Mouse (Mus musculus) embryonic facial prominence, embryonic 10.5 days (tissue): ENCODE data around the gene Mbtps2. TPM values are rescaled to one million over a fixed set of nuclear protein-coding genes. Genes with fewer than 3 reads are reported as not detected.

ENCODE experiments used
- DNase-seq: peaks from one replicate; pipeline ENCODE4 v3.0.0-alpha.2; 2017; ENCODE audit warnings: low spot score
- H3K27ac ChIP-seq: fragments of 300-500 bp; sonication (generic); replicated peaks from 2 replicates; pipeline ENCODE4 v1.5.1; 2016; ENCODE audit warnings: mild to moderate bottlenecking
- H3K27me3 ChIP-seq: fragments of 300-500 bp; sonication (generic); replicated peaks from 2 replicates; pipeline ENCODE4 v1.6.1; 2016; ENCODE audit warnings: low read depth, mild to moderate bottlenecking; ENCODE audit not compliant: poor library complexity, severe bottlenecking
- H3K36me3 ChIP-seq: fragments of 300-500 bp; sonication (generic); replicated peaks from 2 replicates; pipeline ENCODE4 v1.6.1; 2016; ENCODE audit warnings: mild to moderate bottlenecking, moderate library complexity
- H3K4me1 ChIP-seq: fragments of 300-500 bp; sonication (generic); 2 replicates; pipeline ENCODE4 v1.6.1; 2016
- H3K4me3 ChIP-seq: fragments of 300-500 bp; sonication (generic); 2 replicates; pipeline ENCODE4 v1.5.1; 2016; ENCODE audit warnings: mild to moderate bottlenecking, moderate library complexity
- H3K9me3 ChIP-seq: fragments of 300-500 bp; sonication (generic); 2 replicates; pipeline ENCODE4 v1.6.1; 2016; ENCODE audit warnings: mild to moderate bottlenecking
- WGBS: fragments of 180-500 bp; shearing (Covaris S2); methylation state at CpG from one replicate; pipeline ENCODE4 v1.1.7; 2016; 5-methylcytosine and 5-hydroxymethylcytosine counted together
- polyA plus RNA-seq: library from polyadenylated mRNA; unstranded; fragments of >200 nt; fragmentation: Nextera tagmentation; extraction: Ambion mirVana; gene quantifications from 2 replicates; pipeline ENCODE4 v1.2.1, GENCODE M21; 2016

Gene Mbtps2
- 27.8 and 28.6 TPM in 2 replicates for polyA plus RNA-seq

DNA sequence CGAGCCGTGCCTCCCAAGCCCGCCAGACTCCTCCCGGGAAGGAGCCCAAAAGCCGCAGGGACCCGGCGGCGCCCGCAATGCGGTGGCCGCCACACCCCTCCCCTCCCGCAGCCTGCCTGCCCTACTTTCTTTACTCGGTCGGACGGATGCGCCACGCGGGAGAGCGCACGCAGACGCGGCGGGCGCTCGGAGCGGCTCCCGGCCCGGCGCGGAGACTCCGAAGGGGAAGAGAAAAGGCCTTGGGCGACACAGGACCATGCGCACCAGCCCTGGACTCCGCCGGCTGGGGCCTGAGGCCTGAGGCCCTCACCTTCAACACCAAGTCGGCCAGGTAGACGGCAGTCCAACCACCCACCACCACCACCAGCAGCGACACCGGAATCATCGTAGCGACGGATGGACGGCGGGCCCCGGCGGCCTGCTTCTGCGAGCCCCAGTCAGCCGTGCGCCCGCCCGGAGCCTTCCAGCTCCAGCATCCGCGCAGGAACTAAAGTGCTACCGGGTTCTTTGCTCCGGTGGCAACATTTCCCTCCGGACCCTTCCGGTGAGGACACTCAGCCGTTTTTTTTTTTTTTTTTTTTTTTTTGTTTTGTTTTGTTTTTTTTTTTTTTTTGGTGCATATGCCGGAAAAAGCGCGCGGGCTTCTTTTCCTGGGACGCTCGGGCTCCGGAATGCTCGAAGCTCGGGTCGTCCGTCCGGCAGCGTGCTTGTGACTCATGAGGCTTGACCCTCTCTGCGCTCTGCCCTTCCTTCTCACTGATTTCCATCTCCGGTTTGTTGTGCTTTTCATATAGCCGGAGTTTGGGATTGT lies at the start of gene Mbtps2:
TSS of gene Mbtps2 (minus strand) at position 530 of the 811 bp plus-strand sequence.
- Histone ChIP-seq H3K27me3 (peaks cover 11% of the 10 kb centered on the region; the same call in 1 of the 2 replicates), H3K27ac (peak within 1 kb of the TSS; percentile 95), H3K4me3 (peak within 1 kb of the TSS; percentile 71), H3K4me1 (peaks cover 7% of the 10 kb centered on the region; the same call in 1 of the 2 replicates), H3K36me3 (no peaks in the 10 kb centered on the region), H3K9me3 (no peaks in the 10 kb centered on the region)
- 16% methylated on average over 72 of the region's 74 CpGs for WGBS
- peak; percentile 71 for DNase-seq

GRCm38 (mm10) chrX:157646399-157646798 lies 47.9 kb upstream of the Mbtps2 start:
- 86% methylated on average over 1 of the region's 1 CpGs for WGBS
- no peak for DNase-seq
- H3K36me3 ChIP-seq, result no peaks in the 10 kb centered on the region
- H3K9me3 ChIP-seq, result no peaks in the 10 kb centered on the region
- no peak overlapping the region for H3K27ac ChIP-seq
- H3K4me1 ChIP-seq, result no peaks in the 10 kb centered on the region
- H3K4me3 ChIP-seq, result no peak overlapping the region
- H3K27me3 ChIP-seq, result peaks cover 29% of the 10 kb centered on the region; the same call in 1 of the 2 replicates

- Histone ChIP-seq H3K9me3 (no peaks in the 10 kb centered on the region), H3K4me3 (no peak overlapping the region), H3K4me1 (no peaks in the 10 kb centered on the region), H3K36me3 (no peaks in the 10 kb centered on the region), H3K27ac (no peak overlapping the region), H3K27me3 (peaks cover 29% of the 10 kb centered on the region; the same call in 1 of the 2 replicates)
- DNase-seq, result no peak
- WGBS, result 82% methylated on average over 4 of the region's 4 CpGs
These were observed 46.2 kb upstream of the Mbtps2 start for GRCm38 (mm10) chrX:157644700-157645099.

DNA sequence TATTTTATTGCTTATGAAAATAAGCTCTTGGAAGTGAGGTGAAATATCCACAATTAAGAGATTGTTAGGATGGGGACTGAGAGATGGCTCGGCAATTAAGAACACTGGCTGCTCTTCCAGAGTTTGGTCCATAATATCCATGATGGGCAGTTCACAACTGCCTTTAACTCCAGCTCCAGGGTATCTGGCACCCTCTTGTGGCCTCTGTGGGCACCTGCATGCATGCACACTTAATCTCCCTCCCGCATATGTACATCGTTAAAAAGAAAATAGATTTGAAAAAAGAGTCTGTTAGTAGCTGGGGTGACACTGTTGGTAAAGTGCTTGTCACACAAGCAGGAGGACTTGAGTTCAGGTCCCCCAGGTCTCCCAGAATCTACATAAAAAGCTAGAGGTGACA lies 45.8 kb upstream of the Mbtps2 start:
- Histone ChIP-seq H3K36me3 (no peaks in the 10 kb centered on the region), H3K27ac (no peak overlapping the region), H3K27me3 (peaks cover 29% of the 10 kb centered on the region; the same call in 1 of the 2 replicates), H3K4me3 (no peak overlapping the region), H3K4me1 (no peaks in the 10 kb centered on the region), H3K9me3 (no peaks in the 10 kb centered on the region)
- WGBS, result 22% methylated on average over 3 of the region's 3 CpGs
- DNase-seq, result peak; percentile 46

DNA sequence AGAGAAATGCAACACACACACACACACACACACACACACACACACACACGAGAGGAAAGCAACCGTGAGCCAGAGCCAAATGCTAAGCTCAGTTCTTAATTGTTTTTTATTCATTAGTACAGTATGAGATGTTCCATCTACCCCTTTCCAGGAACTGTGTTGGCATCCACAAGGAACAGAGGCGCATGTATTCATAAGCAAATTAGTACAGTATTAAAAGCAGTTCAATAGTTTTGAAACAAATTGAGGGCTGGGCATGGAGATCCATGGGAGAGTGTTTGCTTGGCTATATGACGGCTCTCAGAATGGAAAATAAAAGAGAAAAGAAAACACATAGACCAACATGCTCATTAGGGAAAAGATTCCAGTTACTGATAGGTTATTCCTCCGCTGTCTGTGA lies 44.3 kb upstream of the Mbtps2 start:
- Histone ChIP-seq H3K27ac (no peak overlapping the region), H3K4me3 (no peak overlapping the region), H3K9me3 (no peaks in the 10 kb centered on the region), H3K36me3 (no peaks in the 10 kb centered on the region), H3K4me1 (no peaks in the 10 kb centered on the region), H3K27me3 (peaks cover 22% of the 10 kb centered on the region; the same call in 1 of the 2 replicates)
- DNase-seq, result no peak
- 83% methylated on average over 5 of the region's 5 CpGs for WGBS

- no peak overlapping the region for H3K4me3 ChIP-seq
- no peaks in the 10 kb centered on the region for H3K9me3 ChIP-seq
- H3K27me3 ChIP-seq, result no peaks in the 10 kb centered on the region
- no peaks in the 10 kb centered on the region for H3K4me1 ChIP-seq
- WGBS, result 64% methylated on average over 1 of the region's 1 CpGs
- no peak overlapping the region for H3K27ac ChIP-seq
- no peak for DNase-seq
- H3K36me3 ChIP-seq, result no peaks in the 10 kb centered on the region
These were observed 38.7 kb upstream of the Mbtps2 start for GRCm38 (mm10) chrX:157637253-157637652.

DNA sequence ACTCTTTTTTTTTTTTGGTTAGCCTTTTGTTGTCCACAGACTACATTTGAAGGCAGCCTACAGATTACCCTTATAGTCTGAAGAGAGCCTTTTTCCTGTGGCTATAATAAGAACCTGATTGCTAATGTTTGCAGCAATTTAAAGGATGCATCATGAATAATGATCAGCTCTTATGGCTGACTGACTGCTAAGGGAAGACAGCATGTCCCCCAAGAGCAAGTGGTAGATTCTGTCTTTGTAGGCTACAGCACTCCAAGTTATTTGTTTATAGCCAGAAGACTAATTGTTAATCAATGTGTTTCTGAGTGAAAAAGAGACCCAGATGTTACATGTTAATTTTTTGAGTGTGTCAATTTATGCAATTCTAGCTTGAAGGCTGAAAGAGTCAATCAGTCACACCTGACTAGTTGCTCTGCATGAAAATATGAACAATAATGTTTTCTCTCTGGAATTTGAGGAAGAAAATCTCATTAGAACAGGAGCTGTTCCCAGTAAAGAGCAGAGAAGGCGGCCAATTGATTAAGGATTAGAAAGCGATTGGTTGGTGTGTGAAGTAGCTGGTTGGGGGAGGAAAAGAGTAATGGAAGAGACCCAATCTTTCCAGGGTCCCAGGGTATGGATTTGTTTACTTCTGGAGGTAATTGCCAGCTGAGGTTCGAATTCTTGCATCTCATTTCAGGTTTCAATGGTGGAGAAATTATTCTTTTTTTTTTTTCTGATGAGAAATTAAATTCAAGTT lies 35.3 kb upstream of the Mbtps2 start:
- no peak overlapping the region for H3K27ac ChIP-seq
- no peak for DNase-seq
- no peaks in the 10 kb centered on the region for H3K4me1 ChIP-seq
- no peak overlapping the region for H3K4me3 ChIP-seq
- H3K36me3 ChIP-seq, result no peaks in the 10 kb centered on the region
- 60% methylated on average over 3 of the region's 3 CpGs for WGBS
- no peaks in the 10 kb centered on the region for H3K27me3 ChIP-seq
- no peaks in the 10 kb centered on the region for H3K9me3 ChIP-seq

- H3K9me3 ChIP-seq, result no peaks in the 10 kb centered on the region
- WGBS, result 81% methylated on average over 4 of the region's 4 CpGs
- no peak for DNase-seq
- no peak overlapping the region for H3K27ac ChIP-seq
- no peaks in the 10 kb centered on the region for H3K27me3 ChIP-seq
- no peaks in the 10 kb centered on the region for H3K36me3 ChIP-seq
- H3K4me1 ChIP-seq, result no peaks in the 10 kb centered on the region
- H3K4me3 ChIP-seq, result no peak overlapping the region
These were observed 31.8 kb upstream of the Mbtps2 start for GRCm38 (mm10) chrX:157630341-157630740.

GRCm38 (mm10) chrX:157612894-157613293 lies 14.4 kb upstream of the Mbtps2 start:
- 0 out of 2 replicates have a peak, but pooled peaks cover 3% of the 10 kb centered on the region for H3K27me3 ChIP-seq
- H3K36me3 ChIP-seq, result no peaks in the 10 kb centered on the region
- H3K9me3 ChIP-seq, result no peaks in the 10 kb centered on the region
- H3K4me3 ChIP-seq, result peak overlapping the region; percentile 40
- DNase-seq, result peak; percentile 38
- WGBS, result 24% methylated on average over 32 of the region's 32 CpGs
- peaks cover 4% of the 10 kb centered on the region for H3K4me1 ChIP-seq
- H3K27ac ChIP-seq, result peak overlapping the region; percentile 76; the same call in 1 of the 2 replicates

- peak; percentile 28 for DNase-seq
- Histone ChIP-seq H3K4me1 (peaks cover 7% of the 10 kb centered on the region; the same call in 1 of the 2 replicates), H3K9me3 (no peaks in the 10 kb centered on the region), H3K27me3 (peaks cover 11% of the 10 kb centered on the region), H3K36me3 (no peaks in the 10 kb centered on the region), H3K27ac (no peak overlapping the region), H3K4me3 (no peak overlapping the region)
- WGBS, result 14% methylated on average over 3 of the region's 3 CpGs
These were observed 2.9 kb upstream of the Mbtps2 start for GRCm38 (mm10) chrX:157601450-157601849.

- DNase-seq, result peak; percentile 12
- Histone ChIP-seq H3K36me3 (no peaks in the 10 kb centered on the region), H3K4me1 (peaks cover 7% of the 10 kb centered on the region; the same call in 1 of the 2 replicates), H3K27ac (peak overlapping the region; percentile 95), H3K27me3 (peaks cover 11% of the 10 kb centered on the region; the same call in 1 of the 2 replicates), H3K9me3 (no peaks in the 10 kb centered on the region), H3K4me3 (peak overlapping the region; percentile 71)
- WGBS, result 18% methylated on average over 17 of the region's 17 CpGs
These were observed 830 bp downstream of the Mbtps2 start for GRCm38 (mm10) chrX:157597585-157598185.

- WGBS, result 82% methylated on average over 5 of the region's 5 CpGs
These were observed 1.7 kb downstream of the Mbtps2 start for GRCm38 (mm10) chrX:157596802-157597201.

More at GRCm38 (mm10) chrX:157596802-157597201, 1.7 kb downstream of the Mbtps2 start:
- no peak for DNase-seq
- peak overlapping the region; percentile 71 for H3K4me3 ChIP-seq
- peaks cover 11% of the 10 kb centered on the region; the same call in 1 of the 2 replicates for H3K27me3 ChIP-seq
- H3K36me3 ChIP-seq, result no peaks in the 10 kb centered on the region
- peak overlapping the region; percentile 95 for H3K27ac ChIP-seq
- no peaks in the 10 kb centered on the region for H3K9me3 ChIP-seq
- H3K4me1 ChIP-seq, result peaks cover 7% of the 10 kb centered on the region; the same call in 1 of the 2 replicates
